Mouse (Mus musculus): ENCODE measurements around the gene Dexi. TPM values are rescaled to one million over a fixed set of nuclear protein-coding genes. Genes with fewer than 3 reads are reported as not detected.

Gene Dexi
- 7.1 and 12.1 TPM in 2 replicates for total RNA-seq (2014; fragmentation: Nextera tagmentation)
- total RNA-seq (2017), result 5.0 and 7.5 TPM in 2 replicates
- 20.2 and 23.2 TPM in 2 replicates for polyA plus RNA-seq (2012)

GRCm38 (mm10) chr16:10542698-10543365 lies at the start of gene Dexi:
Gene Dexi, minus strand, starts transcription at chr16:10543054.
- H3K4me1 ChIP-seq (ENCODE audit: insufficient read depth, low read depth, low read length), result peaks cover 53% of the 10 kb centered on the region
- DNase-seq (ENCODE audit: low spot score), result peak; percentile 98

GRCm38 (mm10) chr16:10586546-10586945 lies 43.7 kb upstream of the Dexi start:
- Histone ChIP-seq H3K36me3 (replicated peaks) (peaks cover 86% of the 10 kb centered on the region), H3K9me3 (replicated peaks) (no peaks in the 10 kb centered on the region), H3K4me1 (ENCODE audit: insufficient read depth, low read depth, low read length) (peaks cover 3% of the 10 kb centered on the region; the same call in 1 of the 2 replicates), H3K4me3 (ENCODE audit: low read depth, low read length) (no peak overlapping the region), H3K27me3 (ENCODE audit: insufficient read depth, low read length) (no peaks in the 10 kb centered on the region)
- no peak for ATAC-seq (ENCODE audit: extremely low read depth, insufficient number of reproducible peaks, low FRiP score, poor library complexity, severe bottlenecking)
- no peak for TF ChIP-seq GATA2 (IDR thresholded peaks at IDR 0.05; ENCODE audit: borderline replicate concordance, low read depth, low read length)
- no peak for TF ChIP-seq TAL1 (conservative IDR thresholded peaks at IDR 0.05; ENCODE audit: low read depth, low read length)
- no peak for TF ChIP-seq GATA1 (IDR thresholded peaks at IDR 0.05; ENCODE audit: borderline replicate concordance, low read length)
- no peak for TF ChIP-seq POLR2AphosphoS5 (IDR thresholded peaks at IDR 0.05; ENCODE audit: insufficient replicate concordance, low read depth, low read length)
- TF ChIP-seq CTCF (IDR thresholded peaks at IDR 0.05; ENCODE audit: low read depth, low read length), result no peak
- DNase-seq (ENCODE audit: low spot score), result no peak

More at GRCm38 (mm10) chr16:10542698-10543365, at the start of gene Dexi:
- TF ChIP-seq TAL1 (conservative IDR thresholded peaks at IDR 0.05; ENCODE audit: low read depth, low read length) (no peak), GATA1 (IDR thresholded peaks at IDR 0.05; ENCODE audit: borderline replicate concordance, low read length) (no peak), POLR2AphosphoS5 (IDR thresholded peaks at IDR 0.05; ENCODE audit: insufficient replicate concordance, low read depth, low read length) (no peak), GATA2 (IDR thresholded peaks at IDR 0.05; ENCODE audit: borderline replicate concordance, low read depth, low read length) (no peak), CTCF (IDR thresholded peaks at IDR 0.05; ENCODE audit: low read depth, low read length) (no peak)
- ATAC-seq (ENCODE audit: extremely low read depth, insufficient number of reproducible peaks, low FRiP score, poor library complexity, severe bottlenecking), result peak; percentile 96
- Histone ChIP-seq H3K9me3 (replicated peaks) (no peaks in the 10 kb centered on the region), H3K4me3 (ENCODE audit: low read depth, low read length) (peak within 1 kb of the TSS; percentile 77), H3K36me3 (replicated peaks) (peaks cover 30% of the 10 kb centered on the region), H3K27me3 (ENCODE audit: insufficient read depth, low read length) (no peaks in the 10 kb centered on the region)

- TF ChIP-seq TAL1 (conservative IDR thresholded peaks at IDR 0.05; ENCODE audit: low read depth, low read length), result no peak
- no peak for TF ChIP-seq CTCF (IDR thresholded peaks at IDR 0.05; ENCODE audit: low read depth, low read length)
- Histone ChIP-seq H3K9me3 (replicated peaks) (no peaks in the 10 kb centered on the region), H3K27me3 (ENCODE audit: insufficient read depth, low read length) (no peaks in the 10 kb centered on the region), H3K4me3 (ENCODE audit: low read depth, low read length) (no peak overlapping the region), H3K4me1 (ENCODE audit: insufficient read depth, low read depth, low read length) (peaks cover 3% of the 10 kb centered on the region; the same call in 1 of the 2 replicates), H3K36me3 (replicated peaks) (peaks cover 89% of the 10 kb centered on the region)
- ATAC-seq (ENCODE audit: extremely low read depth, insufficient number of reproducible peaks, low FRiP score, poor library complexity, severe bottlenecking) (no peak), DNase-seq (ENCODE audit: low spot score) (no peak)
Measured at GRCm38 (mm10) chr16:10585165-10585564, 42.3 kb upstream of the Dexi start.

- H3K4me3 ChIP-seq (ENCODE audit: low read depth, low read length), result no peak overlapping the region
- DNase-seq (ENCODE audit: low spot score) (no peak), ATAC-seq (ENCODE audit: extremely low read depth, insufficient number of reproducible peaks, low FRiP score, poor library complexity, severe bottlenecking) (no peak)
- peaks cover 3% of the 10 kb centered on the region; the same call in 1 of the 2 replicates for H3K4me1 ChIP-seq (ENCODE audit: insufficient read depth, low read depth, low read length)
- peaks cover 90% of the 10 kb centered on the region for H3K36me3 ChIP-seq (replicated peaks)
- TF ChIP-seq GATA2 (IDR thresholded peaks at IDR 0.05; ENCODE audit: borderline replicate concordance, low read depth, low read length) (no peak), CTCF (IDR thresholded peaks at IDR 0.05; ENCODE audit: low read depth, low read length) (no peak), GATA1 (IDR thresholded peaks at IDR 0.05; ENCODE audit: borderline replicate concordance, low read length) (no peak), POLR2AphosphoS5 (IDR thresholded peaks at IDR 0.05; ENCODE audit: insufficient replicate concordance, low read depth, low read length) (no peak), TAL1 (conservative IDR thresholded peaks at IDR 0.05; ENCODE audit: low read depth, low read length) (no peak)
- no peaks in the 10 kb centered on the region for H3K27me3 ChIP-seq (ENCODE audit: insufficient read depth, low read length)
- H3K9me3 ChIP-seq (replicated peaks), result no peaks in the 10 kb centered on the region
Measured at GRCm38 (mm10) chr16:10581234-10581898, 38.5 kb upstream of the Dexi start.

- H3K4me1 ChIP-seq (ENCODE audit: insufficient read depth, low read depth, low read length), result no peaks in the 10 kb centered on the region
- no peaks in the 10 kb centered on the region for H3K9me3 ChIP-seq (replicated peaks)
- no peaks in the 10 kb centered on the region for H3K27me3 ChIP-seq (ENCODE audit: insufficient read depth, low read length)
- H3K36me3 ChIP-seq (replicated peaks), result peaks cover 90% of the 10 kb centered on the region
- ATAC-seq (ENCODE audit: extremely low read depth, insufficient number of reproducible peaks, low FRiP score, poor library complexity, severe bottlenecking) (no peak), DNase-seq (ENCODE audit: low spot score) (no peak)
- H3K4me3 ChIP-seq (ENCODE audit: low read depth, low read length), result no peak overlapping the region
- no peak for TF ChIP-seq GATA1 (IDR thresholded peaks at IDR 0.05; ENCODE audit: borderline replicate concordance, low read length)
- no peak for TF ChIP-seq GATA2 (IDR thresholded peaks at IDR 0.05; ENCODE audit: borderline replicate concordance, low read depth, low read length)
- no peak for TF ChIP-seq CTCF (IDR thresholded peaks at IDR 0.05; ENCODE audit: low read depth, low read length)
Measured at GRCm38 (mm10) chr16:10578376-10578775, 35.5 kb upstream of the Dexi start.

GRCm38 (mm10) chr16:10577548-10577947 lies 34.7 kb upstream of the Dexi start:
- ATAC-seq (ENCODE audit: extremely low read depth, insufficient number of reproducible peaks, low FRiP score, poor library complexity, severe bottlenecking) (no peak), DNase-seq (ENCODE audit: low spot score) (no peak)
- H3K36me3 ChIP-seq (replicated peaks), result peaks cover 90% of the 10 kb centered on the region

More at GRCm38 (mm10) chr16:10577548-10577947, 34.7 kb upstream of the Dexi start:
- no peaks in the 10 kb centered on the region for H3K27me3 ChIP-seq (ENCODE audit: insufficient read depth, low read length)
- H3K4me1 ChIP-seq (ENCODE audit: insufficient read depth, low read depth, low read length), result no peaks in the 10 kb centered on the region
- H3K4me3 ChIP-seq (ENCODE audit: low read depth, low read length), result no peak overlapping the region
- H3K9me3 ChIP-seq (replicated peaks), result no peaks in the 10 kb centered on the region
- no peak for TF ChIP-seq GATA2 (IDR thresholded peaks at IDR 0.05; ENCODE audit: borderline replicate concordance, low read depth, low read length)
- no peak for TF ChIP-seq CTCF (IDR thresholded peaks at IDR 0.05; ENCODE audit: low read depth, low read length)
- no peak for TF ChIP-seq POLR2AphosphoS5 (IDR thresholded peaks at IDR 0.05; ENCODE audit: insufficient replicate concordance, low read depth, low read length)
- TF ChIP-seq TAL1 (conservative IDR thresholded peaks at IDR 0.05; ENCODE audit: low read depth, low read length), result no peak
- no peak for TF ChIP-seq GATA1 (IDR thresholded peaks at IDR 0.05; ENCODE audit: borderline replicate concordance, low read length)

All from G1E (cell line).